ENCODE assay signal across 8 mouse cellular contexts in genomic region chr9:46150116-46150515, GRCm38 (mm10).
DNase-seq lines count a peak whose midpoint lies in the region; ATAC-seq and TF ChIP-seq lines count a peak whose summit lies in the region.

No protein-coding gene starts in this region.

- H3K4me2 ChIP-seq in embryonic facial prominence, embryonic 14.5 days (ENCODE audit: low read depth, low read length): no peak overlapping the region
- H3K4me2 ChIP-seq in intestine, embryonic 15.5 days (replicated peaks): no peak overlapping the region

- no peak overlapping the region for H3K9ac ChIP-seq in embryonic facial prominence, embryonic 14.5 days (ENCODE audit: low read depth, low read length)
- no peak overlapping the region for H3K9ac ChIP-seq in intestine, embryonic 15.5 days

- no peak for ATAC-seq in embryonic facial prominence, embryonic 14.5 days (ENCODE audit: low read depth)
- ATAC-seq in intestine, embryonic 15.5 days: no peak
- ATAC-seq in megakaryocyte, adult 5-6 weeks (ENCODE audit: poor library complexity, severe bottlenecking): peak; percentile 48

- H3K4me3 ChIP-seq in cerebellum, adult 2 months (replicated peaks; ENCODE audit: insufficient read depth, low read depth, low read length): no peak overlapping the region
- no peak overlapping the region for H3K4me3 ChIP-seq in embryonic facial prominence, embryonic 14.5 days (ENCODE audit: low read depth, low read length)
- no peak overlapping the region for H3K4me3 ChIP-seq in intestine, embryonic 15.5 days (replicated peaks)

- TF ChIP-seq POLR2A in cerebellum, adult 2 months (IDR thresholded peaks at IDR 0.05; ENCODE audit: borderline replicate concordance, insufficient read depth, low read length): no peak

- H3K9me3 ChIP-seq in embryonic facial prominence, embryonic 14.5 days (ENCODE audit: control insufficient read depth, low read length): no peaks in the 10 kb centered on the region
- no peaks in the 10 kb centered on the region for H3K9me3 ChIP-seq in intestine, embryonic 15.5 days

- 72% methylated on average over 7 of the region's 7 CpGs for WGBS in cerebellum, adult 2 months
- WGBS in embryonic facial prominence, embryonic 14.5 days: 57% methylated on average over 7 of the region's 7 CpGs
- WGBS in intestine, embryonic 15.5 days: 60% methylated on average over 7 of the region's 7 CpGs

- H3K27ac ChIP-seq in cerebellum, adult 2 months (ENCODE audit: insufficient read depth, low read length): peak overlapping the region; percentile 33; the same call in 1 of the 2 replicates
- H3K27ac ChIP-seq in embryonic facial prominence, embryonic 14.5 days (replicated peaks; ENCODE audit: low read depth, low read length): peak overlapping the region; percentile 39; the same call in 1 of the 2 replicates
- H3K27ac ChIP-seq in intestine, embryonic 15.5 days: peak overlapping the region; percentile 68; the same call in 1 of the 2 replicates

- peaks cover 29% of the 10 kb centered on the region for H3K4me1 ChIP-seq in cerebellum, adult 2 months (ENCODE audit: control insufficient read depth, insufficient read depth, low read length)
- H3K4me1 ChIP-seq in embryonic facial prominence, embryonic 14.5 days (ENCODE audit: control insufficient read depth, insufficient read depth, low read length): peaks cover 10% of the 10 kb centered on the region
- peaks cover 36% of the 10 kb centered on the region for H3K4me1 ChIP-seq in intestine, embryonic 15.5 days (replicated peaks)

- DNase-seq in cerebellum, adult 2 months: no peak
- DNase-seq in cerebellum, postnatal 36 days: no peak
- peak; percentile 25 for DNase-seq in embryonic facial prominence, embryonic 14.5 days (ENCODE audit: low spot score)
- no peak for DNase-seq in B cell, adult 2 months
- DNase-seq in retina, embryonic 14.5 days (ENCODE audit: low spot score): no peak
- no peak for DNase-seq in cerebellum, postnatal 25 days

- no peaks in the 10 kb centered on the region for H3K36me3 ChIP-seq in embryonic facial prominence, embryonic 14.5 days (ENCODE audit: control insufficient read depth, insufficient read depth, low read length)
- H3K36me3 ChIP-seq in intestine, embryonic 15.5 days: no peaks in the 10 kb centered on the region

- H3K27me3 ChIP-seq in cerebellum, adult 2 months (ENCODE audit: control insufficient read depth, insufficient read depth, low read length): no peaks in the 10 kb centered on the region
- no peaks in the 10 kb centered on the region for H3K27me3 ChIP-seq in embryonic facial prominence, embryonic 14.5 days (replicated peaks; ENCODE audit: control insufficient read depth, insufficient read depth, low read length)
- no peaks in the 10 kb centered on the region for H3K27me3 ChIP-seq in intestine, embryonic 15.5 days (replicated peaks)

- TF ChIP-seq CTCF in cerebellum, adult 2 months (IDR thresholded peaks at IDR 0.05; ENCODE audit: borderline replicate concordance, insufficient read depth, low read depth, low read length): no peak
